Mouse (Mus musculus) liver, adult 2 months (tissue): ENCODE measurements around the gene Saxo1. TPM values are rescaled to one million over a fixed set of nuclear protein-coding genes. Genes with fewer than 3 reads are reported as not detected.

Experiments used
- DNase-seq: peaks from one replicate; pipeline ENCODE4 v3.0.0-alpha.2; 2011; ENCODE audit warnings: low read depth, low spot score; ENCODE audit errors: extremely low read depth
- H3K27ac ChIP-seq: fragments of 200-500 bp; replicated peaks from 2 replicates; pipeline ENCODE4 v1.5.1; 2012; ENCODE audit warnings: low read depth, mild to moderate bottlenecking, control low read depth, inconsistent platforms, low read length; ENCODE audit not compliant: insufficient read depth
- H3K27me3 ChIP-seq: fragments of 200-500 bp; 2 replicates; pipeline ENCODE4 v1.6.1; 2012; ENCODE audit warnings: mild to moderate bottlenecking, moderate library complexity, low read length, inconsistent platforms; ENCODE audit not compliant: control insufficient read depth, insufficient read depth
- H3K36me3 ChIP-seq: fragments of 200-500 bp; 2 replicates; pipeline ENCODE4 v1.6.1; 2012; ENCODE audit warnings: low read length, inconsistent platforms; ENCODE audit not compliant: control insufficient read depth, insufficient read depth
- H3K4me1 ChIP-seq: fragments of 200-500 bp; 2 replicates; pipeline ENCODE4 v1.6.1; 2011; ENCODE audit warnings: low read length; ENCODE audit not compliant: control insufficient read depth, insufficient read depth
- H3K4me3 ChIP-seq: fragments of 200-500 bp; 2 replicates; pipeline ENCODE4 v1.5.1; 2011; ENCODE audit warnings: low read depth, mild to moderate bottlenecking, control low read depth, low read length, moderate library complexity; ENCODE audit not compliant: insufficient read depth
- H3K79me2 ChIP-seq: fragments of 200-500 bp; 2 replicates; pipeline ENCODE4 v1.6.1; 2012; ENCODE audit warnings: inconsistent platforms, mild to moderate bottlenecking, low read length, moderate library complexity; ENCODE audit not compliant: control insufficient read depth, insufficient read depth
- H3K9ac ChIP-seq: fragments of 200-500 bp; 2 replicates; pipeline ENCODE4 v1.6.1; 2012; ENCODE audit warnings: low read depth, mild to moderate bottlenecking, control low read depth, inconsistent platforms, low read length
- CTCF ChIP-seq: fragments of 200-500 bp; IDR thresholded peaks from 2 replicates; pipeline ENCODE4 v1.5.1; 2011; ENCODE audit warnings: low read depth, low read length, control low read depth
- POLR2A ChIP-seq: fragments of 200-500 bp; IDR thresholded peaks from 2 replicates; pipeline ENCODE4 v1.6.1; 2011; ENCODE audit warnings: low read length, control low read depth; ENCODE audit not compliant: insufficient read depth; ENCODE audit errors: extremely low read depth
- WGBS: fragments of 180-500 bp; shearing (Covaris S2); methylation state at CpG from one replicate; pipeline ENCODE4 v1.1.7; 2018; 5-methylcytosine and 5-hydroxymethylcytosine counted together
- polyA plus RNA-seq: library from polyadenylated mRNA; depleted of rRNA; stranded (reverse); fragments of >200 nt; gene quantifications from 2 replicates; pipeline ENCODE4 v1.2.3, GENCODE M21; 2012
- total RNA-seq: library from RNA; depleted of rRNA; stranded (reverse); fragments of >200 nt; gene quantifications from 2 replicates; pipeline ENCODE4 v1.2.3, GENCODE M21; 2014

Gene Saxo1
- total and polyA plus RNA-seq, 2 experiments, result not detected

GRCm38 (mm10) chr4:86410946-86411345 is 147.2 kb downstream of the Saxo1 start:
- no peaks in the 10 kb centered on the region for H3K79me2 ChIP-seq
- H3K36me3 ChIP-seq, result no peaks in the 10 kb centered on the region
- no peak overlapping the region for H3K4me3 ChIP-seq
- DNase-seq, result no peak
- 96% methylated on average over 3 of the region's 3 CpGs for WGBS
- no peaks in the 10 kb centered on the region for H3K4me1 ChIP-seq
- no peak overlapping the region for H3K9ac ChIP-seq
- no peaks in the 10 kb centered on the region for H3K27me3 ChIP-seq
- no peak for TF ChIP-seq CTCF
- TF ChIP-seq POLR2A, result no peak
- no peak overlapping the region for H3K27ac ChIP-seq

GRCm38 (mm10) chr4:86408421-86408820 is 149.7 kb downstream of the Saxo1 start:
- DNase-seq, result no peak
- Histone ChIP-seq H3K27ac (no peak overlapping the region), H3K36me3 (no peaks in the 10 kb centered on the region), H3K4me1 (no peaks in the 10 kb centered on the region), H3K79me2 (no peaks in the 10 kb centered on the region), H3K4me3 (no peak overlapping the region), H3K9ac (no peak overlapping the region), H3K27me3 (no peaks in the 10 kb centered on the region)
- 93% methylated on average over 9 of the region's 9 CpGs for WGBS
- no peak for TF ChIP-seq CTCF
- TF ChIP-seq POLR2A, result no peak

GRCm38 (mm10) chr4:86407200-86407527 is 151.0 kb downstream of the Saxo1 start:
- DNase-seq, result no peak
- WGBS, result 95% methylated on average over 3 of the region's 3 CpGs
- TF ChIP-seq CTCF (no peak), POLR2A (no peak)
- no peaks in the 10 kb centered on the region for H3K36me3 ChIP-seq
- no peak overlapping the region for H3K4me3 ChIP-seq
- H3K27me3 ChIP-seq, result no peaks in the 10 kb centered on the region
- no peak overlapping the region for H3K27ac ChIP-seq
- H3K79me2 ChIP-seq, result no peaks in the 10 kb centered on the region
- no peak overlapping the region for H3K9ac ChIP-seq
- no peaks in the 10 kb centered on the region for H3K4me1 ChIP-seq

DNA sequence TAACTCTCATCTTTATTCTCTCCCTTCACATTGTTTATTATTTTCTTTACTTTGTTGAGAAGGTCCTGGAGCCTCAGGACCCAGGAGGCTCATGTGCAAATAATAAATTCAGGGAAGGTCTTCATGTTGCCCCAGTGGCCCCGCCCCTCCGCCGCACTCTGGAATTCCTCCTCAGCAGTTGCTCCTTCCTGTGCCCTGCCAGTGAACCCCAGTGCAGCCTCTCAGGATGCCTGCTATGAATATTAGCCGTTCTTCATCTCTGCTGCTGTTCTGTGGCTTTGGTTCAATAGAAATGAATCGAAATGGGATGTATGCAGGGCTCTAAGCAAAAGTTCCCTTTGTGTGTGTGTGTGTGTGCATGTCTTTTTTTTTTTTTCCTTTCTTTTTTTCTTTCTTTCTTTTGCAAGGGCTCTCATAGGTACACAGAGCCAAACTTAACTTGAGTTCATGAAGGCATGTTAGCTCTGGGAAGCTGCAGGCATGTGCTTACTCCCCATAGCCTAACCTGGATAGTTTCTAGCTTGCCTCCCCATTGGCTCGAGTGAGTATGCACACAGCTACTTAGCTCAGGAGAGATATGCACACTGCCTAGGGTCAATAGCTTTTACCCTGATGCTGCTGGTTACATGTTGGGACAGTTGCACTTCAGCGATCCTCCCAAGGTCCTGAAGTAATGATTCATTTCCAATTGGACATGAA is 151.5 kb downstream of the Saxo1 start:
- TF ChIP-seq POLR2A (no peak), CTCF (no peak)
- H3K9ac ChIP-seq, result no peak overlapping the region
- H3K4me3 ChIP-seq, result no peak overlapping the region
- H3K27me3 ChIP-seq, result no peaks in the 10 kb centered on the region
- H3K27ac ChIP-seq, result no peak overlapping the region
- H3K79me2 ChIP-seq, result no peaks in the 10 kb centered on the region
- no peaks in the 10 kb centered on the region for H3K4me1 ChIP-seq
- 78% methylated on average over 7 of the region's 7 CpGs for WGBS
- DNase-seq, result no peak
- H3K36me3 ChIP-seq, result no peaks in the 10 kb centered on the region

GRCm38 (mm10) chr4:86401116-86401515 is 157.0 kb downstream of the Saxo1 start:
- Histone ChIP-seq H3K27me3 (no peaks in the 10 kb centered on the region), H3K4me1 (no peaks in the 10 kb centered on the region), H3K79me2 (no peaks in the 10 kb centered on the region), H3K4me3 (no peak overlapping the region), H3K27ac (no peak overlapping the region), H3K36me3 (no peaks in the 10 kb centered on the region), H3K9ac (no peak overlapping the region)
- WGBS, result 63% methylated on average over 3 of the region's 3 CpGs
- no peak for DNase-seq
- TF ChIP-seq CTCF (no peak), POLR2A (no peak)

DNA sequence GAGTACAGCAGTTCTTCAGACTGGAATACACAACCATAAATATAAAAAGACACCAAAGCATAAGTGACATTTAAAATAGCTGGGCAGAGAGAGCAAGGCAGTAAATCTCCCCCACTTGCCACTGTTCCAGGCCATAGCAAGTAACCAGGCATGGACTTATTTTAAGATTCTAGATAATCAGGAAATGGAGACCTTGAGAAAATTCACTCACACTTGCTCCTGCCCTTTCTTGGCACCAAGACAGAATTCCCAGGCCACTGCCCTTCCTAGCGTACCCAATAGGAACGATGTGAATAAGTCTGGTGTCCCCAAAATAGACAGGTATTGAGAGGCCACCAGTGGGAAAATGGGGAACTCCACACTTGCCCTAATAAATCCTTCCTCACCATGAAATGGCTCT is 160.7 kb downstream of the Saxo1 start:
- Histone ChIP-seq H3K4me3 (no peak overlapping the region), H3K9ac (no peak overlapping the region), H3K4me1 (no peaks in the 10 kb centered on the region), H3K27ac (no peak overlapping the region), H3K36me3 (no peaks in the 10 kb centered on the region), H3K27me3 (no peaks in the 10 kb centered on the region), H3K79me2 (no peaks in the 10 kb centered on the region)
- no peak for DNase-seq
- WGBS, result 88% methylated on average over 2 of the region's 2 CpGs
- TF ChIP-seq POLR2A (no peak), CTCF (no peak)
